Mouse (Mus musculus) CH12.LX (cell line): ENCODE measurements at regions not wholly inside any gene's neighbourhood (a gene's known extent, or its start where the extent isn't known, plus 50 kb on each side); places are given as distances from the start of the nearest gene placed in this dataset.

Experiments
- DNase-seq: peaks from one replicate; pipeline ENCODE4 v3.0.0-alpha.2; 2013; ENCODE audit errors: extremely low read depth
- H3K27ac ChIP-seq: 2 replicates; pipeline ENCODE4 v1.5.1; 2012; ENCODE audit warnings: low read depth, mild to moderate bottlenecking, control low read depth, moderate library complexity; ENCODE audit not compliant: insufficient read depth
- H3K27me3 ChIP-seq: replicated peaks from 2 replicates; pipeline ENCODE3; 2012; ENCODE audit warnings: inconsistent platforms
- H3K36me3 ChIP-seq, 2 experiments: replicated peaks in 1 of 2; 2 replicates each; pipeline versions ENCODE3 to v1.6.1; 2012; ENCODE audit warnings: inconsistent platforms in 1 of 2, low read length in 1 of 2, mild to moderate bottlenecking in 1 of 2, mixed read lengths in 1 of 2, moderate library complexity in 1 of 2; ENCODE audit not compliant: control insufficient read depth in 1 of 2, insufficient read depth in 1 of 2
- H3K4me1 ChIP-seq, 2 experiments: 2 replicates each; pipeline ENCODE4 v1.6.1; 2012; ENCODE audit warnings: inconsistent platforms in 1 of 2, moderate library complexity in 1 of 2; ENCODE audit not compliant: insufficient read depth in 2 of 2, control insufficient read depth in 1 of 2
- H3K4me2 ChIP-seq: 2 replicates; pipeline ENCODE4 v1.6.1; 2012; ENCODE audit warnings: low read depth, mild to moderate bottlenecking, control low read depth; ENCODE audit not compliant: poor library complexity, insufficient read depth, severe bottlenecking
- H3K4me3 ChIP-seq, 3 experiments: fragments of 150-350 bp in 1 of 3; sonication (generic) in 1 of 3; replicated peaks in 1 of 3; 2 replicates each; pipeline versions ENCODE3 to v1.5.1; 2011 to 2012; ENCODE audit warnings: low read depth in 2 of 3, low read length in 2 of 3, mild to moderate bottlenecking in 2 of 3, moderate library complexity in 2 of 3, control low read depth in 1 of 3, improper control_type of control experiment in 1 of 3, inconsistent platforms in 1 of 3, mixed read lengths in 1 of 3; ENCODE audit not compliant: poor library complexity in 1 of 3
- H3K79me2 ChIP-seq: replicated peaks from 2 replicates; pipeline ENCODE4 v1.6.1; 2012; ENCODE audit warnings: mild to moderate bottlenecking, moderate library complexity; ENCODE audit not compliant: control insufficient read depth, poor library complexity, insufficient read depth, severe bottlenecking; ENCODE audit errors: extremely low read depth
- H3K9ac ChIP-seq: 2 replicates; pipeline ENCODE4 v1.6.1; 2012; ENCODE audit warnings: low read depth, mild to moderate bottlenecking, control low read depth, moderate library complexity; ENCODE audit not compliant: insufficient read depth
- H3K9me3 ChIP-seq: replicated peaks from 2 replicates; pipeline ENCODE3; 2012; ENCODE audit warnings: low read length, inconsistent platforms, mixed read lengths
- BHLHE40 ChIP-seq: IDR thresholded peaks from 2 replicates; pipeline ENCODE4 v1.6.1; 2011; ENCODE audit warnings: mild to moderate bottlenecking, low read depth, low read length, improper control_type of control experiment
- CHD1 ChIP-seq: IDR thresholded peaks from 2 replicates; pipeline ENCODE4 v1.6.1; 2012; ENCODE audit warnings: low read depth, low read length, improper control_type of control experiment, inconsistent platforms
- CTCF ChIP-seq, 2 experiments: IDR thresholded peaks in 1 of 2; conservative IDR thresholded peaks in 1 of 2; 2 replicates each; pipeline ENCODE4 v1.5.1; 2011 to 2012; ENCODE audit warnings: low read depth in 2 of 2, low read length in 2 of 2, improper control_type of control experiment in 1 of 2, inconsistent platforms in 1 of 2, mild to moderate bottlenecking in 1 of 2, moderate library complexity in 1 of 2
- ELF1 ChIP-seq: IDR thresholded peaks from 2 replicates; pipeline ENCODE4 v1.6.1; 2014; ENCODE audit warnings: low read depth, mild to moderate bottlenecking, inconsistent platforms, low read length, improper control_type of control experiment
- GABPA ChIP-seq: IDR thresholded peaks from 2 replicates; pipeline ENCODE4 v1.6.1; 2012; ENCODE audit warnings: low read depth, low read length, improper control_type of control experiment, inconsistent platforms; ENCODE audit not compliant: insufficient replicate concordance
- HCFC1 ChIP-seq: IDR thresholded peaks from 2 replicates; pipeline ENCODE4 v1.6.1; 2012; ENCODE audit warnings: low read depth, mild to moderate bottlenecking, inconsistent platforms, low read length, improper control_type of control experiment
- IRF4 ChIP-seq: IDR thresholded peaks from 2 replicates; pipeline ENCODE4 v1.6.1; 2014; ENCODE audit warnings: low read depth, mild to moderate bottlenecking, inconsistent platforms, low read length, improper control_type of control experiment
- JUN ChIP-seq: IDR thresholded peaks from 2 replicates; pipeline ENCODE4 v1.6.1; 2011; ENCODE audit warnings: low read depth, mild to moderate bottlenecking, low read length, improper control_type of control experiment, moderate library complexity; ENCODE audit not compliant: insufficient read depth
- JUND ChIP-seq: conservative IDR thresholded peaks from 2 replicates; pipeline ENCODE4 v1.6.1; 2011; ENCODE audit warnings: low read depth, low read length, improper control_type of control experiment
- KAT2A ChIP-seq: IDR thresholded peaks from 2 replicates; pipeline ENCODE4 v1.6.1; 2012; ENCODE audit warnings: low read length, improper control_type of control experiment, inconsistent platforms; ENCODE audit not compliant: insufficient replicate concordance
- MAX ChIP-seq: IDR thresholded peaks from 2 replicates; pipeline ENCODE4 v1.6.1; 2011; ENCODE audit warnings: low read length, improper control_type of control experiment
- MEF2A ChIP-seq: IDR thresholded peaks from 2 replicates; pipeline ENCODE4 v1.6.1; 2014; ENCODE audit warnings: low read depth, mild to moderate bottlenecking, inconsistent platforms, low read length, improper control_type of control experiment, borderline replicate concordance
- MXI1 ChIP-seq: IDR thresholded peaks from 2 replicates; pipeline ENCODE4 v1.6.1; 2011; ENCODE audit warnings: mild to moderate bottlenecking, low read depth, low read length, improper control_type of control experiment
- NELFE ChIP-seq: IDR thresholded peaks from 2 replicates; pipeline ENCODE4 v1.6.1; 2011; ENCODE audit warnings: low read depth, low read length, improper control_type of control experiment
- POLR2A ChIP-seq: IDR thresholded peaks from 2 replicates; pipeline ENCODE4 v1.6.1; 2011; ENCODE audit warnings: low read depth, mild to moderate bottlenecking, improper control_type of control experiment, low read length
- POLR2AphosphoS2 ChIP-seq: IDR thresholded peaks from 2 replicates; pipeline ENCODE4 v1.6.1; 2011; ENCODE audit warnings: low read depth, low read length, improper control_type of control experiment
- RCOR1 ChIP-seq: conservative IDR thresholded peaks from 2 replicates; pipeline ENCODE4 v1.6.1; 2012; ENCODE audit warnings: low read depth, mild to moderate bottlenecking, inconsistent platforms, low read length, improper control_type of control experiment
- SMC3 ChIP-seq: IDR thresholded peaks from 2 replicates; pipeline ENCODE4 v1.6.1; 2011; ENCODE audit warnings: low read depth, low read length, improper control_type of control experiment
- TBP ChIP-seq: conservative IDR thresholded peaks from 2 replicates; pipeline ENCODE4 v1.6.1; 2011; ENCODE audit warnings: low read depth, low read length, improper control_type of control experiment
- TCF12 ChIP-seq: IDR thresholded peaks from 2 replicates; pipeline ENCODE4 v1.6.1; 2014; ENCODE audit warnings: low read depth, mild to moderate bottlenecking, inconsistent platforms, low read length, improper control_type of control experiment
- UBTF ChIP-seq: IDR thresholded peaks from 2 replicates; pipeline ENCODE4 v1.6.1; 2012; ENCODE audit warnings: low read depth, mild to moderate bottlenecking, inconsistent platforms, low read length, improper control_type of control experiment, moderate library complexity
- ZC3H11A ChIP-seq: IDR thresholded peaks from 2 replicates; pipeline ENCODE4 v1.6.1; 2012; ENCODE audit warnings: low read depth, mild to moderate bottlenecking, inconsistent platforms, low read length, improper control_type of control experiment
- ZMIZ1 ChIP-seq: IDR thresholded peaks from 2 replicates; pipeline ENCODE4 v1.6.1; 2012; ENCODE audit warnings: low read depth, mild to moderate bottlenecking, inconsistent platforms, low read length, improper control_type of control experiment
- ZNF384 ChIP-seq: IDR thresholded peaks from 2 replicates; pipeline ENCODE4 v1.6.1; 2012; ENCODE audit warnings: low read depth, low read length, improper control_type of control experiment, inconsistent platforms
- dilution Hi-C: fragments of 300-500 bp; cut with MboI; formaldehyde crosslinking; loops from 2 replicates; pipeline ENCODE4 v1.14.3; 2020; ENCODE audit warnings: low sequenced_read_pairs; ENCODE audit not compliant: extremely low pct_unique_long_range_greater_than_20kb, extremely low pct_ligation_motif_present
- in situ Hi-C: fragments of 300-500 bp; cut with MboI; formaldehyde crosslinking; loops from 3 replicates; pipeline ENCODE4 v1.14.3; 2019; ENCODE audit warnings: low sequenced_read_pairs, low pct_ligation_motif_present, low pct_unique_long_range_greater_than_20kb, mixed read lengths

DNA sequence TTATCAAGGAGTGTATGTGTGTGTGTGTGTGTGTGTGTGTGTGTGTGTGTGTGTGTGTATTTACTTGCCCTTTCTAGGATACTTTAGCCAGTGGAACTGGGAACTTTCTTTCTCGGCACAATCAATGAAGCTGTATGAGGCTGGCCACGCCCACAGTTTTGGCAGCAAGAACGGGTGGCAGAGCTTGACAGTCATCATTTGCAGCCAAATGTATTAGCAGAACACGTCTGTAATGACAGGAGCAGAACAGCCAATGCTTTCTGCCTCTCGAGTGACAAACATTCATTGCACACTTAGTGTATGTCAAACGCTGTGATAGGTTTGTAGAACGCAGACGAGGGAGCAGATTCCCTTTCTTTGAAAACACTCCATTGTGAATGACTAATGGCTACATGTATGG, 221.4 kb upstream of the Pou3f3 start:
- no peak for DNase-seq
- Histone ChIP-seq H3K27me3 (no peaks in the 10 kb centered on the region), H3K4me2 (no peak overlapping the region), H3K4me1 (no peaks in the 10 kb centered on the region), H3K36me3 (no peaks in the 10 kb centered on the region), H3K27ac (no peak overlapping the region), H3K4me3 (no peak overlapping the region), H3K9me3 (peaks cover 56% of the 10 kb centered on the region), H3K79me2 (no peaks in the 10 kb centered on the region), H3K9ac (no peak overlapping the region)
- dilution Hi-C loops = no loop called here
- in situ Hi-C loops = no loop called here
- TF ChIP-seq BHLHE40 (no peak), ZNF384 (no peak), POLR2A (no peak), GABPA (no peak), KAT2A (no peak), UBTF (no peak), MAX (no peak), JUND (no peak), MEF2A (no peak), SMC3 (no peak), POLR2AphosphoS2 (no peak), TBP (no peak), IRF4 (no peak), HCFC1 (no peak), NELFE (no peak)

DNA sequence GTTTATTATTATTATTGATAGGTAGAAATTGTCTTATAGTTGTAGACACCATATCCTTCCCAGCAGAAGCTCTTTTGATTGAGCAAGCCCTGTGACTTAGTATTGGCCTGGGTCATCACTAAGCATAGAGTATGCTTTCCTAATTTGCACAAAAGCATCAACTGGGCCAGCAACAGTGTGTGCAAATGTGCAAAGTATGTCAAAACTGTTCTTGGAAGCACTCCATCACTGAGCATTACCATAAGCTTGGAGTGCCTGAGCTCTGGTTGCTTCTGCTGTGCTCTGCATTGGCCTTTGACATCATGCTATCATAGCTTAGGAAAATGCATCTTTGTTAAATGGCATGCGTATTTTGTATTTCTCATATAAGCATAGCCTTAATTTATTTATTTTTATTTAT, 220.7 kb upstream of the Pou3f3 start:
- H3K36me3 ChIP-seq = no peaks in the 10 kb centered on the region
- no peak for DNase-seq
- H3K4me3 ChIP-seq = no peak overlapping the region
- no peaks in the 10 kb centered on the region for H3K79me2 ChIP-seq
- no peak overlapping the region for H3K4me2 ChIP-seq
- no peaks in the 10 kb centered on the region for H3K27me3 ChIP-seq
- no peak overlapping the region for H3K27ac ChIP-seq
- no peaks in the 10 kb centered on the region for H3K4me1 ChIP-seq
- in situ Hi-C loops = no loop called here
- dilution Hi-C loops = no loop called here
- H3K9me3 ChIP-seq = peaks cover 57% of the 10 kb centered on the region
- TF ChIP-seq ELF1 (no peak), ZC3H11A (no peak), CTCF (conservative IDR thresholded peaks at IDR 0.05 in 1 of 2, IDR thresholded peaks at IDR 0.05 in 1 of 2; ENCODE audit: low read depth in 2 of 2, low read length in 2 of 2) (no peak), GABPA (no peak), JUN (no peak), MXI1 (no peak), CHD1 (no peak), TCF12 (no peak), UBTF (no peak), HCFC1 (no peak), RCOR1 (no peak), ZMIZ1 (no peak), KAT2A (no peak)
- no peak overlapping the region for H3K9ac ChIP-seq
